Mouse (Mus musculus) heart, adult 2 months (tissue): Measurements from ENCODE around the gene Alox12b.

ENCODE experiments used
- CTCF ChIP-seq: fragments of 200-600 bp; IDR thresholded peaks from 2 replicates; pipeline ENCODE4 v1.8.1; 2022; ENCODE audit warnings: antibody characterized with exemption, mild to moderate bottlenecking, moderate library complexity
- POLR2A ChIP-seq: fragments of 200-500 bp; IDR thresholded peaks from 2 replicates; pipeline ENCODE4 v1.6.1; 2011; ENCODE audit warnings: mild to moderate bottlenecking, low read depth, low read length, control low read depth; ENCODE audit not compliant: insufficient read depth

GRCm38 (mm10) chr11:69179512-69179911 is 22.7 kb downstream of the Alox12b start:
- TF ChIP-seq POLR2A (no peak), CTCF (no peak)
